Mouse (Mus musculus): Measurements from ENCODE around the gene Ndufs1. TPM values are rescaled to one million over a fixed set of nuclear protein-coding genes. Genes with fewer than 3 reads are reported as not detected.

Ndufs1 gene
- polyA plus RNA-seq, 1 experiment from 2014 or later = 86.5 TPM

DNA sequence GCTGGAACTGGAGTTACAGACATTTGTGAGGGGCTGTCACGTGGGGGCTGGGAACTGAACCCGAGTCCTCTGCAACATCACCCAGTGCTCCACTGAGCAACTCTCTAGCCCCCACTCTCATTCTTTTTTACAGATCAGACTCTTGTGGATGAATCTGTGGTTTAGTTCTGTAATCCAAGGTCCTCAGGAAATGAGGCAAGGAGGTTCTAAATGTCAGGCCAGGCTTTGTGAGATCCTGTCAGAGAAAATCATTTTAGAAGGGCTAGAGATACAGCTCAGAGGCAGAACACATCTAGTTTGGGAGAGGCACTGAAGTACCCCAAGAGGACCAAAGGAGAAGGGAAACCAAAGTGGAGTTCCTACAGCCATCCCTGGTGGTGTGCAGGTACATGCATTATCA lies 45.8 kb downstream of the Ndufs1 start:
- ATAC-seq (ENCODE audit: low FRiP score, low TSS enrichment) (no peak), DNase-seq (ENCODE audit: low spot score) (no peak)
- Histone ChIP-seq H3K4me1 (replicated peaks; ENCODE audit: control insufficient read depth, insufficient read depth) (peaks cover 3% of the 10 kb centered on the region; the same call in 1 of the 2 replicates), H3K9ac (ENCODE audit: low read length) (no peak overlapping the region), H3K9me3 (ENCODE audit: control insufficient read depth, low read length) (0 out of 2 replicates have a peak, but pooled peaks cover 3% of the 10 kb centered on the region), H3K4me3 (ENCODE audit: low read depth, low read length) (no peak overlapping the region), H3K4me2 (replicated peaks; ENCODE audit: low read depth) (no peak overlapping the region), H3K27ac (replicated peaks) (no peak overlapping the region), H3K36me3 (ENCODE audit: control insufficient read depth, insufficient read depth, low read length) (no peaks in the 10 kb centered on the region), H3K27me3 (ENCODE audit: control insufficient read depth, insufficient read depth, low read length) (no peaks in the 10 kb centered on the region)
- TF ChIP-seq EP300 (optimal IDR thresholded peaks at IDR 0.05) (no peak), CTCF (IDR thresholded peaks at IDR 0.05; ENCODE audit: low read depth) (no peak)
- WGBS = 89% methylated on average over 2 of the region's 2 CpGs

GRCm38 (mm10) chr1:63129857-63130690 lies 46.6 kb downstream of the Ndufs1 start:
- ATAC-seq (ENCODE audit: low FRiP score, low TSS enrichment) (peak; percentile 48), DNase-seq (ENCODE audit: low spot score) (peak; percentile 46)
- H3K4me3 ChIP-seq (ENCODE audit: low read depth, low read length) = no peak overlapping the region
- peak overlapping the region; percentile 69; the same call in 1 of the 2 replicates for H3K27ac ChIP-seq (replicated peaks)
- H3K9ac ChIP-seq (ENCODE audit: low read length) = no peak overlapping the region
- peaks cover 3% of the 10 kb centered on the region; the same call in 1 of the 2 replicates for H3K4me1 ChIP-seq (replicated peaks; ENCODE audit: control insufficient read depth, insufficient read depth)
- H3K36me3 ChIP-seq (ENCODE audit: control insufficient read depth, insufficient read depth, low read length) = no peaks in the 10 kb centered on the region
- 12% methylated on average over 18 of the region's 18 CpGs for WGBS
- TF ChIP-seq CTCF (IDR thresholded peaks at IDR 0.05; ENCODE audit: low read depth) (no peak), EP300 (optimal IDR thresholded peaks at IDR 0.05) (no peak)
- H3K4me2 ChIP-seq (replicated peaks; ENCODE audit: low read depth) = peak overlapping the region; percentile 45
- H3K9me3 ChIP-seq (ENCODE audit: control insufficient read depth, low read length) = 0 out of 2 replicates have a peak, but pooled peaks cover 3% of the 10 kb centered on the region
- no peaks in the 10 kb centered on the region for H3K27me3 ChIP-seq (ENCODE audit: control insufficient read depth, insufficient read depth, low read length)

DNA sequence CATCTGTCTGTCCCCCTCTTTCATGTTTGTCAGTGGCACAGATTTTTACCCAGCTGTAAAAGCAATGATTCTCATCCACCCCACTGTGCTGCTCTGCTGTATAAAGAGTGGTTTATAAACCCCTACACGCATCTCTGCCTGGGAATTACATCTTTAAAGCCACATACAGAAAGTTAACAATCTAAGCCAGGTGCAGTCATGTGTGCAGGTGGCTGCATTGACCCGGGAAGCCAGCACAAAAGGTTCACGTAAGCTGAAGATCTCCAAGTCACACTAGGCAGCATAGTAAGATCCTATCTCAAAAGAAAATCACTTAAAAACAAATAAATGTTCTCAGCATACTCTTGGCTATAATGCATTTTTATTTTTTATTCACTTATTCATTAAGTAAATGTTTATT lies 47.4 kb downstream of the Ndufs1 start:
- no peak for TF ChIP-seq EP300 (optimal IDR thresholded peaks at IDR 0.05)
- TF ChIP-seq CTCF (IDR thresholded peaks at IDR 0.05; ENCODE audit: low read depth) = no peak
- peak; percentile 44; the same call in 1 of the 2 replicates for ATAC-seq (ENCODE audit: low FRiP score, low TSS enrichment)

DNA sequence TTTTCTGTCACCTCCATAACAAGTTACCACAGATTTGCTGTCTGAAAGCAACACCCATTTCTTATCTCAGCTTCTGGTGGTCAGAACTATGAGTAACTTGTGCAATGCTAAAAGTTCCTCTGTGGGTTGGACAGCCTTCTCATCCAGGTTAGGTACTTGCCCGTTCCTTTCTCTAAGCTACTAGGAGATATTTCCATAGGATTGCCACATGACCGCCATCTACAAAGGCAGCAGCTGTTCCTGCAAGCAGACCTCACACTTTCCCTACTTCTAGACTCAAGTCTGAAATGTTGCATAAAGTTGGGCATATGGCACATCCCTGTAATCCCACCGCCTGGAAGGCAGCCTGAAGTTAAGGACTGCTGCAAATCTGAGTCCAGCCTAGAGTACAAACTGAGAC lies 50.4 kb downstream of the Ndufs1 start:
- 0 out of 2 replicates have a peak, but pooled peaks cover 3% of the 10 kb centered on the region for H3K9me3 ChIP-seq (ENCODE audit: control insufficient read depth, low read length)
- no peaks in the 10 kb centered on the region for H3K27me3 ChIP-seq (ENCODE audit: control insufficient read depth, insufficient read depth, low read length)
- no peaks in the 10 kb centered on the region for H3K36me3 ChIP-seq (ENCODE audit: control insufficient read depth, insufficient read depth, low read length)
- H3K4me2 ChIP-seq (replicated peaks; ENCODE audit: low read depth) = no peak overlapping the region
- H3K4me3 ChIP-seq (ENCODE audit: low read depth, low read length) = no peak overlapping the region
- H3K27ac ChIP-seq (replicated peaks) = no peak overlapping the region
- peaks cover 3% of the 10 kb centered on the region; the same call in 1 of the 2 replicates for H3K4me1 ChIP-seq (replicated peaks; ENCODE audit: control insufficient read depth, insufficient read depth)
- no peak for TF ChIP-seq CTCF (IDR thresholded peaks at IDR 0.05; ENCODE audit: low read depth)
- no peak for TF ChIP-seq EP300 (optimal IDR thresholded peaks at IDR 0.05)
- ATAC-seq (ENCODE audit: low FRiP score, low TSS enrichment) = no peak
- DNase-seq (ENCODE audit: low spot score) = no peak
- no peak overlapping the region for H3K9ac ChIP-seq (ENCODE audit: low read length)
- WGBS = 92% methylated on average over 3 of the region's 3 CpGs

More for the DNA sequence above, 47.4 kb downstream of the Ndufs1 start:
- Histone ChIP-seq H3K4me2 (replicated peaks; ENCODE audit: low read depth) (no peak overlapping the region), H3K36me3 (ENCODE audit: control insufficient read depth, insufficient read depth, low read length) (no peaks in the 10 kb centered on the region), H3K9me3 (ENCODE audit: control insufficient read depth, low read length) (0 out of 2 replicates have a peak, but pooled peaks cover 3% of the 10 kb centered on the region), H3K27ac (replicated peaks) (peak overlapping the region; percentile 30; the same call in 1 of the 2 replicates), H3K4me1 (replicated peaks; ENCODE audit: control insufficient read depth, insufficient read depth) (peaks cover 3% of the 10 kb centered on the region; the same call in 1 of the 2 replicates), H3K4me3 (ENCODE audit: low read depth, low read length) (no peak overlapping the region), H3K27me3 (ENCODE audit: control insufficient read depth, insufficient read depth, low read length) (no peaks in the 10 kb centered on the region), H3K9ac (ENCODE audit: low read length) (no peak overlapping the region)
- no peak for DNase-seq (ENCODE audit: low spot score)
- WGBS = 37% methylated on average over 3 of the region's 3 CpGs

- Histone ChIP-seq H3K9me3 (ENCODE audit: control insufficient read depth, low read length) (0 out of 2 replicates have a peak, but pooled peaks cover 3% of the 10 kb centered on the region), H3K4me2 (replicated peaks; ENCODE audit: low read depth) (no peak overlapping the region), H3K4me3 (ENCODE audit: low read depth, low read length) (no peak overlapping the region), H3K27me3 (ENCODE audit: control insufficient read depth, insufficient read depth, low read length) (no peaks in the 10 kb centered on the region), H3K4me1 (replicated peaks; ENCODE audit: control insufficient read depth, insufficient read depth) (peaks cover under 1% of the 10 kb centered on the region; the same call in 1 of the 2 replicates), H3K27ac (replicated peaks) (0 out of 2 replicates have a peak overlapping the region, but pooled peaks have one; percentile 2), H3K36me3 (ENCODE audit: control insufficient read depth, insufficient read depth, low read length) (peaks cover 10% of the 10 kb centered on the region), H3K9ac (ENCODE audit: low read length) (no peak overlapping the region)
- TF ChIP-seq CTCF (IDR thresholded peaks at IDR 0.05; ENCODE audit: low read depth) = no peak
- TF ChIP-seq EP300 (optimal IDR thresholded peaks at IDR 0.05) = no peak
- WGBS = 59% methylated on average over 6 of the region's 6 CpGs
- ATAC-seq (ENCODE audit: low FRiP score, low TSS enrichment) (0 out of 2 replicates have a peak, but pooled peaks have one; percentile 22), DNase-seq (ENCODE audit: low spot score) (no peak)
These were observed 52.7 kb downstream of the Ndufs1 start for GRCm38 (mm10) chr1:63123823-63124450.
